15 mouse cellular contexts compared by ENCODE assay signal in the genomic region with DNA sequence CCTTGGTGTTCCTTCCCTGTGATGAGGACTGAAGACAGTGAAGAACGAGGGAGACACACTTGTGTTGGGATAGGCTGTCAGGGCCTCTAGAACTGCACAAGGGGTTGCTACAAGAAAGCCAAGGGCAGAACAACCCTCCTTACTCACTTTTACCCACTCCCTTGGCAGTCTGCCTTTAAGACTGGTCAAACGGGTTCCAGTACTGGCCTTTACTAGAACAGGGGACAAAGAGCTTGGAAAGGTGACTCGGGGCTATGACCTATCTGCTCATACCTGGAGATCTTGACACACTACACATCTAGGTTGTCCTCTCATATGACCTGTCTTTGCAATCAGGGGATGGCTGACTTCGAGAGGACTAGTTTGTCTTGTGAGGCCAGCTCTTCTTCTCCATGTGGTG. TPM values are rescaled to one million over a fixed set of nuclear protein-coding genes. Genes with fewer than 3 reads are reported as not detected.
A peak's percentile ranks its signal among the peaks of the same experiment; 100 is the strongest.
DNase-seq lines count a peak whose midpoint lies in the region; ATAC-seq lines count a peak whose summit lies in the region.
"Had no signal": no experiment of that assay in that cellular context is flagged by ENCODE, and none has a peak within 500 bp of the region (broad histone marks: within the 10 kb centered on the region; RNA-seq: fewer than 3 reads in every experiment).

No protein-coding gene starts in this region.

- DNase-seq in urinary bladder, postnatal 25 days (ENCODE audit: low spot score): peak; percentile 71
- DNase-seq in urinary bladder, postnatal 10 days (ENCODE audit: low spot score): no peak
- peak; percentile 70 for DNase-seq in kidney, postnatal 10 days
- peak; percentile 79 for DNase-seq in lung, postnatal 25 days (ENCODE audit: low spot score)
- no peak for DNase-seq in testis, postnatal 10 days (ENCODE audit: low spot score)
- DNase-seq: adrenal gland, adult 8-10 months; cerebellum, adult 2 months; left cerebral cortex, postnatal 4 days; thymus, adult 18-20 months had no signal

- no peak for ATAC-seq in megakaryocyte, adult 5-6 weeks (ENCODE audit: poor library complexity, severe bottlenecking)
- no peak for ATAC-seq in cerebellum, adult (ENCODE audit: insufficient number of reproducible peaks, low FRiP score, low TSS enrichment)

RNA-seq across cellular contexts. Expression of gene Rnf224, which starts 0.9 kb away (rescaled TPM):
- total RNA-seq in megakaryocyte, adult 5-6 weeks (2015): not detected in 2 replicates
- not detected in 2 replicates for total RNA-seq in megakaryocyte, adult 5-6 weeks (2017)
- total RNA-seq: adrenal gland, adult 8-10 months; gastrocnemius, adult 8-10 months; heart, adult 8-10 months; layer of hippocampus, postnatal 25 days; left cerebral cortex, postnatal 4 days had no signal

RNA-seq across cellular contexts. Expression of gene Slc34a3, which starts 3.4 kb away (rescaled TPM):
- total RNA-seq in megakaryocyte, adult 5-6 weeks (2015): not detected in 2 replicates
- total RNA-seq in megakaryocyte, adult 5-6 weeks (2017): not detected in 2 replicates
- total RNA-seq: adrenal gland, adult 8-10 months; G1E; gastrocnemius, adult 8-10 months; heart, adult 8-10 months; layer of hippocampus, postnatal 25 days; left cerebral cortex, postnatal 4 days had no signal

RNA-seq across cellular contexts. Expression of gene Rnf208, which starts 4.5 kb away (rescaled TPM):
- total RNA-seq in megakaryocyte, adult 5-6 weeks (2015): 0.14 TPM in 1 of 2 replicates, not detected in the other
- not detected in 2 replicates for total RNA-seq in megakaryocyte, adult 5-6 weeks (2017)

RNA-seq across cellular contexts. Expression of gene Cysrt1, which starts 4.7 kb away (rescaled TPM):
- total RNA-seq in megakaryocyte, adult 5-6 weeks (2015): not detected in 2 replicates
- total RNA-seq in megakaryocyte, adult 5-6 weeks (2017): not detected in 2 replicates
- total RNA-seq: adrenal gland, adult 8-10 months; G1E; gastrocnemius, adult 8-10 months; heart, adult 8-10 months; left cerebral cortex, postnatal 4 days had no signal

RNA-seq across cellular contexts. Expression of gene AL732309.1, which starts 9.1 kb away (rescaled TPM):
- 4.7 TPM in 2 replicates for total RNA-seq in megakaryocyte, adult 5-6 weeks (2015)
- total RNA-seq in megakaryocyte, adult 5-6 weeks (2017): 1.7 TPM in 1 of 2 replicates, not detected in the other

Comparison
In these comparisons a context has a peak if more than half of its experiments do, and no peak if none do; other contexts are left out.
1. DNase-seq: peak in urinary bladder, postnatal 25 days (single experiment), kidney, postnatal 10 days (single experiment) and lung, postnatal 25 days (single experiment); none in urinary bladder, postnatal 10 days (single experiment) and testis, postnatal 10 days (single experiment).